ENCODE assay signal across 8 mouse cellular contexts in genomic region chr13:17804058-17804841, GRCm38 (mm10). TPM values are rescaled to one million over a fixed set of nuclear protein-coding genes. Genes with fewer than 3 reads are reported as not detected.
A peak's percentile ranks its signal among the peaks of the same experiment; 100 is the strongest.
DNase-seq lines count a peak whose midpoint lies in the region; ATAC-seq lines count a peak whose summit lies in the region.

No protein-coding gene starts in this region.

- DNase-seq in Muller cell, postnatal 12 days (ENCODE audit: inconsistent ontology term) = peak; percentile 69
- DNase-seq in cerebellum, adult 18-20 months = peak; percentile 58 to 71
- peak; percentile 53 to 59 for DNase-seq in frontal cortex, postnatal 10 days (ENCODE audit: low spot score in 2 of 2)
- peak; percentile 47 to 56 for DNase-seq in left cerebral cortex, adult 18-20 months (ENCODE audit: low spot score in 2 of 2)
- peak; percentile 64 to 72 for DNase-seq in lung, postnatal 4 days
- DNase-seq in skeletal muscle tissue, adult 2 months (ENCODE audit: low read depth, low spot score) = peak; percentile 6

- no peaks in the 10 kb centered on the region for H3K9me3 ChIP-seq in hindbrain, embryonic 13.5 days

- H3K27ac ChIP-seq in hindbrain, embryonic 13.5 days = peak overlapping the region; percentile 98

- peak; percentile 21; the same call in 1 of the 2 replicates for ATAC-seq in hindbrain, embryonic 13.5 days (ENCODE audit: low FRiP score)
- ATAC-seq in activated CD4-positive, CD25-positive, alpha-beta regulatory T cell, adult 4 months = no peak

- peak overlapping the region; percentile 99 for H3K9ac ChIP-seq in hindbrain, embryonic 13.5 days

- H3K4me2 ChIP-seq in hindbrain, embryonic 13.5 days = peak overlapping the region; percentile 95

- H3K4me3 ChIP-seq in hindbrain, embryonic 13.5 days = peak overlapping the region; percentile 100

- WGBS in hindbrain, embryonic 13.5 days = 0% methylated on average over 88 of the region's 105 CpGs

- H3K27me3 ChIP-seq in hindbrain, embryonic 13.5 days = no peaks in the 10 kb centered on the region

- peaks cover 16% of the 10 kb centered on the region for H3K4me1 ChIP-seq in hindbrain, embryonic 13.5 days (replicated peaks)

- H3K36me3 ChIP-seq in hindbrain, embryonic 13.5 days = no peaks in the 10 kb centered on the region

RNA-seq across cellular contexts. Expression of gene Cdk13, which starts 0.6 kb away (rescaled TPM):
- 18.4 and 20.8 TPM in 2 replicates for polyA plus RNA-seq in hindbrain, embryonic 13.5 days (2015; fragmentation: Nextera tagmentation; extraction: Ambion mirVana)
- 10 to 100 TPM; 56.1 to 63.1 TPM for total RNA-seq in left cerebral cortex, adult 18-20 months (2021)
- polyA plus RNA-seq in activated CD4-positive, CD25-positive, alpha-beta regulatory T cell, adult 4 months (2017; shearing (Covaris generic)) = 10 to 100 TPM; 17.6 to 24.3 TPM

Comparison
In these comparisons a context has a peak if more than half of its experiments do, and no peak if none do; other contexts are left out.
1. DNase-seq: peak in every context shown above with its lines; median percentile 69 in Muller cell, postnatal 12 days; 68 in lung, postnatal 4 days; 64 in cerebellum, adult 18-20 months; 56 in frontal cortex, postnatal 10 days; 52 in left cerebral cortex, adult 18-20 months; 6 in skeletal muscle tissue, adult 2 months.